Mouse (Mus musculus): ENCODE measurements at regions not wholly inside any gene's neighbourhood (a gene's known extent, or its start where the extent isn't known, plus 50 kb on each side); places are given as distances from the start of the nearest gene placed in this dataset.

GRCm38 (mm10) chr7:61790113-61790796 is 556.1 kb upstream of the Ndn start:
- no peak overlapping the region for H3K4me3 ChIP-seq (ENCODE audit: low read depth, low read length)
- DNase-seq (ENCODE audit: low spot score), result no peak
- no peaks in the 10 kb centered on the region for H3K27me3 ChIP-seq (ENCODE audit: control insufficient read depth, insufficient read depth, low read length)
- no peak overlapping the region for H3K4me2 ChIP-seq (replicated peaks; ENCODE audit: low read depth, low read length)
- H3K36me3 ChIP-seq (ENCODE audit: control insufficient read depth, insufficient read depth, low read length), result no peaks in the 10 kb centered on the region
- no peak for ATAC-seq (ENCODE audit: low FRiP score)
- H3K27ac ChIP-seq (ENCODE audit: low read depth, low read length), result no peak overlapping the region
- H3K9me3 ChIP-seq (ENCODE audit: control insufficient read depth, low read length), result no peaks in the 10 kb centered on the region; the same call in 1 of the 2 replicates
- no peaks in the 10 kb centered on the region for H3K4me1 ChIP-seq (replicated peaks; ENCODE audit: control insufficient read depth, insufficient read depth, low read length)
- no peak overlapping the region for H3K9ac ChIP-seq (ENCODE audit: low read depth, low read length)
- WGBS, result 85% methylated on average over 5 of the region's 5 CpGs

GRCm38 (mm10) chr7:61836827-61837226 is 509.5 kb upstream of the Ndn start:
- Histone ChIP-seq H3K27ac (ENCODE audit: low read depth, low read length) (0 out of 2 replicates have a peak overlapping the region, but pooled peaks have one; percentile 45), H3K36me3 (ENCODE audit: control insufficient read depth, insufficient read depth, low read length) (no peaks in the 10 kb centered on the region), H3K4me3 (ENCODE audit: low read depth, low read length) (no peak overlapping the region), H3K4me1 (replicated peaks; ENCODE audit: control insufficient read depth, insufficient read depth, low read length) (no peaks in the 10 kb centered on the region), H3K9me3 (ENCODE audit: control insufficient read depth, low read length) (no peaks in the 10 kb centered on the region), H3K27me3 (ENCODE audit: control insufficient read depth, insufficient read depth, low read length) (no peaks in the 10 kb centered on the region), H3K9ac (ENCODE audit: low read depth, low read length) (no peak overlapping the region), H3K4me2 (replicated peaks; ENCODE audit: low read depth, low read length) (no peak overlapping the region)
- no peak for DNase-seq (ENCODE audit: low spot score)
- peak; percentile 47 for ATAC-seq (ENCODE audit: low FRiP score)
- 86% methylated on average over 1 of the region's 1 CpGs for WGBS

- no peak overlapping the region for H3K4me3 ChIP-seq (ENCODE audit: low read depth, low read length)
- H3K4me1 ChIP-seq (replicated peaks; ENCODE audit: control insufficient read depth, insufficient read depth, low read length), result no peaks in the 10 kb centered on the region
- H3K9me3 ChIP-seq (ENCODE audit: control insufficient read depth, low read length), result no peaks in the 10 kb centered on the region
- peak; percentile 30 for DNase-seq (ENCODE audit: low spot score)
- no peak overlapping the region for H3K9ac ChIP-seq (ENCODE audit: low read depth, low read length)
- H3K27me3 ChIP-seq (ENCODE audit: control insufficient read depth, insufficient read depth, low read length), result no peaks in the 10 kb centered on the region
- H3K27ac ChIP-seq (ENCODE audit: low read depth, low read length), result 0 out of 2 replicates have a peak overlapping the region, but pooled peaks have one; percentile 45
- no peaks in the 10 kb centered on the region for H3K36me3 ChIP-seq (ENCODE audit: control insufficient read depth, insufficient read depth, low read length)
- no peak overlapping the region for H3K4me2 ChIP-seq (replicated peaks; ENCODE audit: low read depth, low read length)
- ATAC-seq (ENCODE audit: low FRiP score), result peak; percentile 97
Observed at GRCm38 (mm10) chr7:61837240-61837639, 509.1 kb upstream of the Ndn start.

GRCm38 (mm10) chr7:61851949-61852348 is 494.4 kb upstream of the Ndn start:
- Histone ChIP-seq H3K9me3 (ENCODE audit: control insufficient read depth, low read length) (no peaks in the 10 kb centered on the region), H3K4me1 (replicated peaks; ENCODE audit: control insufficient read depth, insufficient read depth, low read length) (no peaks in the 10 kb centered on the region), H3K4me2 (replicated peaks; ENCODE audit: low read depth, low read length) (no peak overlapping the region), H3K27ac (ENCODE audit: low read depth, low read length) (no peak overlapping the region), H3K36me3 (ENCODE audit: control insufficient read depth, insufficient read depth, low read length) (no peaks in the 10 kb centered on the region), H3K9ac (ENCODE audit: low read depth, low read length) (no peak overlapping the region), H3K4me3 (ENCODE audit: low read depth, low read length) (no peak overlapping the region), H3K27me3 (ENCODE audit: control insufficient read depth, insufficient read depth, low read length) (no peaks in the 10 kb centered on the region)
- DNase-seq (ENCODE audit: low spot score), result no peak
- ATAC-seq (ENCODE audit: low FRiP score), result no peak
- WGBS, result 84% methylated on average over 1 of the region's 1 CpGs

GRCm38 (mm10) chr7:61864517-61864916 is 481.9 kb upstream of the Ndn start:
- no peak overlapping the region for H3K4me3 ChIP-seq (ENCODE audit: low read depth, low read length)
- H3K9ac ChIP-seq (ENCODE audit: low read depth, low read length), result no peak overlapping the region
- no peak overlapping the region for H3K4me2 ChIP-seq (replicated peaks; ENCODE audit: low read depth, low read length)
- H3K27ac ChIP-seq (ENCODE audit: low read depth, low read length), result no peak overlapping the region
- no peak for ATAC-seq (ENCODE audit: low FRiP score)
- no peak for DNase-seq (ENCODE audit: low spot score)
- no peaks in the 10 kb centered on the region for H3K27me3 ChIP-seq (ENCODE audit: control insufficient read depth, insufficient read depth, low read length)
- H3K4me1 ChIP-seq (replicated peaks; ENCODE audit: control insufficient read depth, insufficient read depth, low read length), result no peaks in the 10 kb centered on the region
- H3K36me3 ChIP-seq (ENCODE audit: control insufficient read depth, insufficient read depth, low read length), result no peaks in the 10 kb centered on the region
- H3K9me3 ChIP-seq (ENCODE audit: control insufficient read depth, low read length), result no peaks in the 10 kb centered on the region

GRCm38 (mm10) chr7:61866376-61866775 is 480.0 kb upstream of the Ndn start:
- Histone ChIP-seq H3K36me3 (ENCODE audit: control insufficient read depth, insufficient read depth, low read length) (no peaks in the 10 kb centered on the region), H3K4me1 (replicated peaks; ENCODE audit: control insufficient read depth, insufficient read depth, low read length) (no peaks in the 10 kb centered on the region), H3K4me2 (replicated peaks; ENCODE audit: low read depth, low read length) (no peak overlapping the region), H3K4me3 (ENCODE audit: low read depth, low read length) (no peak overlapping the region), H3K27me3 (ENCODE audit: control insufficient read depth, insufficient read depth, low read length) (no peaks in the 10 kb centered on the region), H3K9me3 (ENCODE audit: control insufficient read depth, low read length) (no peaks in the 10 kb centered on the region), H3K27ac (ENCODE audit: low read depth, low read length) (no peak overlapping the region), H3K9ac (ENCODE audit: low read depth, low read length) (no peak overlapping the region)
- ATAC-seq (ENCODE audit: low FRiP score) (no peak), DNase-seq (ENCODE audit: low spot score) (no peak)
- 89% methylated on average over 2 of the region's 2 CpGs for WGBS

- H3K4me3 ChIP-seq (ENCODE audit: low read depth, low read length), result no peak overlapping the region
- H3K27ac ChIP-seq (ENCODE audit: low read depth, low read length), result no peak overlapping the region
- no peaks in the 10 kb centered on the region for H3K4me1 ChIP-seq (replicated peaks; ENCODE audit: control insufficient read depth, insufficient read depth, low read length)
- 71% methylated on average over 3 of the region's 3 CpGs for WGBS
- DNase-seq (ENCODE audit: low spot score), result no peak
- H3K27me3 ChIP-seq (ENCODE audit: control insufficient read depth, insufficient read depth, low read length), result no peaks in the 10 kb centered on the region
- H3K36me3 ChIP-seq (ENCODE audit: control insufficient read depth, insufficient read depth, low read length), result no peaks in the 10 kb centered on the region
- no peak overlapping the region for H3K4me2 ChIP-seq (replicated peaks; ENCODE audit: low read depth, low read length)
- H3K9ac ChIP-seq (ENCODE audit: low read depth, low read length), result no peak overlapping the region
- peak; percentile 47; the same call in 1 of the 2 replicates for ATAC-seq (ENCODE audit: low FRiP score)
- H3K9me3 ChIP-seq (ENCODE audit: control insufficient read depth, low read length), result no peaks in the 10 kb centered on the region
Observed at GRCm38 (mm10) chr7:61876220-61876619, 470.1 kb upstream of the Ndn start.

- DNase-seq (ENCODE audit: low spot score) (peak; percentile 1), ATAC-seq (ENCODE audit: low FRiP score) (peak; percentile 82)
- H3K27ac ChIP-seq (ENCODE audit: low read depth, low read length), result peak overlapping the region; percentile 47; the same call in 1 of the 2 replicates
- no peaks in the 10 kb centered on the region for H3K9me3 ChIP-seq (ENCODE audit: control insufficient read depth, low read length)
- no peak overlapping the region for H3K4me3 ChIP-seq (ENCODE audit: low read depth, low read length)
- no peaks in the 10 kb centered on the region for H3K4me1 ChIP-seq (replicated peaks; ENCODE audit: control insufficient read depth, insufficient read depth, low read length)
- no peaks in the 10 kb centered on the region for H3K27me3 ChIP-seq (ENCODE audit: control insufficient read depth, insufficient read depth, low read length)
- WGBS, result 46% methylated on average over 2 of the region's 2 CpGs
- H3K36me3 ChIP-seq (ENCODE audit: control insufficient read depth, insufficient read depth, low read length), result no peaks in the 10 kb centered on the region
- no peak overlapping the region for H3K4me2 ChIP-seq (replicated peaks; ENCODE audit: low read depth, low read length)
- no peak overlapping the region for H3K9ac ChIP-seq (ENCODE audit: low read depth, low read length)
Observed at GRCm38 (mm10) chr7:61877311-61878065, 468.9 kb upstream of the Ndn start.

- Histone ChIP-seq H3K4me2 (replicated peaks; ENCODE audit: low read depth, low read length) (no peak overlapping the region), H3K27me3 (ENCODE audit: control insufficient read depth, insufficient read depth, low read length) (no peaks in the 10 kb centered on the region), H3K27ac (ENCODE audit: low read depth, low read length) (no peak overlapping the region), H3K4me1 (replicated peaks; ENCODE audit: control insufficient read depth, insufficient read depth, low read length) (no peaks in the 10 kb centered on the region), H3K9ac (ENCODE audit: low read depth, low read length) (no peak overlapping the region), H3K4me3 (ENCODE audit: low read depth, low read length) (no peak overlapping the region), H3K9me3 (ENCODE audit: control insufficient read depth, low read length) (no peaks in the 10 kb centered on the region), H3K36me3 (ENCODE audit: control insufficient read depth, insufficient read depth, low read length) (no peaks in the 10 kb centered on the region)
- WGBS, result 66% methylated on average over 2 of the region's 2 CpGs
- DNase-seq (ENCODE audit: low spot score), result no peak
- ATAC-seq (ENCODE audit: low FRiP score), result 0 out of 2 replicates have a peak, but pooled peaks have one; percentile 30
Observed at GRCm38 (mm10) chr7:61878095-61878494, 468.3 kb upstream of the Ndn start.
